Mouse (Mus musculus) ovary, adult 2 months (tissue): Measurements from ENCODE around the gene Stard3. TPM values are rescaled to one million over a fixed set of nuclear protein-coding genes. Genes with fewer than 3 reads are reported as not detected.

ENCODE experiments used
- polyA plus RNA-seq: library from polyadenylated mRNA; depleted of rRNA; stranded (reverse); fragments of >200 nt; gene quantifications from 2 replicates; pipeline ENCODE4 v1.2.3, GENCODE M21; 2012; rRNA removed

Stard3 gene
- polyA plus RNA-seq = 121 and 122 TPM in 2 replicates

GRCm38 (mm10) chr11:98358161-98359083 lies at the start of gene Stard3:
TSS of gene Stard3 (plus strand) at chr11:98358368.

DNA sequence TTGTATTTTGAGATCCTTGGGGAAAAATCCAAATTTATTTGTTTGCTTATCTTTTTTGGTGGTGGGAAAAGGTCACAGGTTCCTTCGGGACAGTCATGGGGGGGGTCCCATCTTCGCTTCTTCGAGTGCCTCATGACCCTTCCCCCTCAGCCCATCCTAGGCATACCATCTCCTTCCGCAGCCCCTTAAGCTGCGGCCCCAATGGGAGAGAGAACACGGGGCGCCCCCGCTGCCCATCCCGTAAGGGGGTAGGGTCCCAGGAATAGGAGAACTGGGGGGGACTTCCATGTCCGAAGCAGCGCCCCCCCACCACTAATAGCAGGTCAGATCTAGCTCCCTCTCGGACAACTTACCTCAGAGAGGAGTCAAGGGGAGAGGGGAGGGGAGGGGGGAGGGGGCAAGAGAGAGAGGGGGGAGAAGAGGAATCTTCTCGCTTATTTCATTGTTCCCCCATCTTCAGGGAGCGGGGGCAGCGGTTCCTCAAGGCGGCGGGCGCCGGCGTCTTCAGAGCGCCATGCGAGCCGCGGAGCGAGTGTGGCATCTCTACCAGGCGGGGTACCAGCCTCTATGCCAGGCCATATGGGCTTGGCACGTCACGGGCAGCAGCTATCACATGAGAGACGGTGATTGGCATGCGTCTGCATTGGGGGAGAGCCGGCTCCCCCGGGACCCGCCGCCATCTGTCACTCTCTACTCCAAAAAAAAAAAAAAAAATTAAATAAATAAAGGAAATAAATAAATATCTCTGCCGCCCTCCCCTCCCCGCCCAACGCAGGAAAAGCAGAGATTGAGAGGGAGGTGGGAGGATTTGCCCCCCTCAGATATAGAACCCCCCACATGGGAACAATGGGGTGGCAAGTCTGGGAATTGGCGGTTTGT lies 28.8 kb upstream of the Stard3 start, which contains the start of gene Neurod2:
Gene Neurod2, minus strand, starts transcription at position 568 of the 879 bp plus-strand sequence.

DNA sequence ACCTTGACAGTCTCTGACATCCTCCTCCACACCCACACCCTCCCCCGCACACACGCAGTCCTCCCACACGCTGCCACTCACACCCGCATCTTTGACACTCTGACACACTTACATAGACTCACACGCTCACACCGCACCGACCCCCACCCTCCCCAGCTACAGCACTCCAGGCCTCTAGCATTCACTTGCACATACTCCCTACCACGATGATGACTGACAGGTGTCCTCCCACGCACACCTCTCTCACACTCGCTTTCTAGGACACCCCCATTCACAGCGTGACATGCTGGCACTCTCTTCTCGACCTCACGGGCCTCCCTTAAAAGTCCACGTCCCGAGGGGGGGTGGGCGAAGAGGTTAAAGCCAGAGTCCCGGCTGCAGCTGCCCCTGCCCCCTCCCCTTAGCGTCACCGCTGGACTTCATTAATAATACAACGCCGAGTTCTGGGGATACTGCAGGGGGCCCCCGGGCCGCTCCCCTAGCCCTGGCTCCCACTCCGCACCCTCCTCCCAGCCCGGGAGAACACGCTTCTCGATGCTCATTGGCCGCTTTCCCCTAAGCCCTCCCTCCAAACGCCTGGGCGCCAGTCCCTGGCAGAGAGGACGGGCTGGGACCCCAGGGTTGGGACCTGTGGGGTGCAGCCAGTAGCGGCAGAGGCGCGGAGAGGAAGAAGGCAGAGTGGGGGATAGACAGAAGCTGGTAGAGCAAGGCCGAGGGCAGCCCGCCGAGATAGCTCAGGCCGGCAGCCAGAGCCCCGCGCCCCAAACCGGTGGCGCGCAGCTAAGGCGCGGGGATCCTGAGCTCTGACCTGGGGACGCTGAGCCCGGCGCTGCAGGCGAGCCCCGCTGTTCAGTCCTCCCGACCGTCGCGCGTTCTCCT lies 9.8 kb upstream of the Stard3 start, which contains the start of gene Ppp1r1b:
Gene Ppp1r1b, plus strand, starts transcription at position 322 of the 879 bp plus-strand sequence.

GRCm38 (mm10) chr11:98383261-98384030 lies 25.3 kb downstream of the Stard3 start, which contains the start of gene Tcap:
TSS of gene Tcap (plus strand) at chr11:98383811.

DNA sequence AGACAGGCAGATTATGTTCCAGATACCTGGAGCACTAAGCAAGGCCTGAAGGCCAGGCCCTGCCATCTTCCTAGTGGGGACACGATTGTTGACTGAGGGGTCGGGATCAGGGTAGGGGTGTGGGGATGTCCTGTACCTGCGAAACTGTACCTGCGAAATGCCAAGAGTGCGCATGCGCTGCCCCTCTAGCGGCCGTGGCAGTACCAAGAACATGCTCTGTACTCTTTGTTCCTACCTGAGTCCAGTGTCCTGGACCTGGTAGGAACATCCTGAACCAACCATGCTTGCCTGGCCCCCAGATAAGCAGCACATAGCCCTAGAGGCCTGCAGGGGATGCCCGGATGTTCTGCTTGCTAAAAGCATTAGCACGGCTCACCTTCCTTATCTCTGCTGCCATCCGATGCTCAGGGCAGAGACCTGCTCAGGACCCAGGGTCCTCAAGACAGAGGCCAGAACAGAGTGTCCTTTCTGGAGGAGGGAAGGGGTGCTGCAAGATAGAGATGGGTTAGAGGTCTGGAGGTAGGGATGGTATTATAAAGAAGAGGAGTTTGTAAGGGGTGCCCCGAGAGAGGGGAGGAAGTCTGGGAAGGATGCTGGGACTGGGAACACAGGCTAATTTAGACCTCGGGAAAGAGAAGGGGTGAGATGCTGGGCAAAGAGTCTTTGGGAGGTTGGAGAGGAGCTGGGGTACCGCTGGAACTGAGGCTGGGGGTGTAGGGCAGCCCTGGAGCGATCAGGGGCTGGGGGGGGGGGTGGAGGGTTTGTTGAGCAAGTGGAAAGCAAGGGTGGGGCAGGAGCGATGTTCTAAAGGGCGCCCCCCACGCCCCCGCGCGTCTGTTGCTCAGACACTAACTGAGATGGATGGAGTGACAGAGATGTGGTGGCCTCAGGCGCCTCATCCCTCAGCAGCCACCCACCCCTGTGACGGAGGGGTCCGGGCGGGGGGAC lies 27.7 kb downstream of the Stard3 start, which contains the start of gene Pnmt:
Gene Pnmt, plus strand, starts transcription at position 813 of the 948 bp plus-strand sequence.

DNA sequence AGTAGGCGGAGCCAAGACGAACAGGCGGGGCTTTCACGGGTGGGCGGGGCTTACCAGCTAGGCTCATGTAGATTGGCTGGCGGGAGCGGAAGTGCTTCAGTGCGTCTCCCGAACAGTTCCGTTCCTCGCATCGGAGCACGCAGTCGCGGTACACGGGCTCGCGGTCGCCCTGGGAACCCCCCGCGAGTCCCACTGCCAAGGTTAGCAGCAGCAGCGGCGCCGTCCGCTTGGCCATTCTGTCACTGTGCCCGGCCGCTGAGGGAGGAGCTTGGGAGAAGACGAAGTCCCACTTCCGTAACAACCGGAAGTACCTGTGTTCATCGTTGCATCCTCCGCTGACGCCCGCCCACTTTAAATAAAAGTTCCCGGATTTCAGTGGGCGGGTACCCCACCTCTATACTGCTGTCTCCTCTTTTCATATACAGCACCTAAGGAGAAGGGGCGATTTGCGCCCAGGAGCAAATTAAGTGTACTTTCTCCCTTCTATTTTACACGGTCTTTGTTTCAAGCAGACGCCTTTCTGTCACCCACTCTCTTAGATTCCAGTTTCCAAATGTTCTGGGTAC lies 42.1 kb downstream of the Stard3 start, which contains the start of gene Pgap3:
Gene Pgap3, minus strand, starts transcription at position 330 of the 566 bp plus-strand sequence.

GRCm38 (mm10) chr11:98412273-98412796 lies 54.2 kb downstream of the Stard3 start, which contains the start of gene Erbb2:
TSS of gene Erbb2 (plus strand) at chr11:98412470.

Other genes with a start within 250 kb of the Stard3 start
- 24.0 and 30.2 TPM in 2 replicates for gene Fbxl20, start 208.0 kb upstream of the Stard3 start, polyA plus RNA-seq
- gene Med1, start 165.1 kb upstream of the Stard3 start, polyA plus RNA-seq = 9.5 and 13.0 TPM in 2 replicates
- gene Cdk12, start 155.3 kb upstream of the Stard3 start, polyA plus RNA-seq = 10.5 and 13.7 TPM in 2 replicates
- gene Neurod2, start 28.7 kb upstream of the Stard3 start, polyA plus RNA-seq = not detected in 2 replicates
- 21.9 and 22.6 TPM in 2 replicates for gene Ppp1r1b, start 10.0 kb upstream of the Stard3 start, polyA plus RNA-seq
- 1.5 and 1.6 TPM in 2 replicates for gene Tcap, start 25.4 kb downstream of the Stard3 start, polyA plus RNA-seq
- 0.20 TPM in 1 of 2 replicates, not detected in the other for gene Pnmt, start 28.1 kb downstream of the Stard3 start, polyA plus RNA-seq
- 43.4 and 44.6 TPM in 2 replicates for gene Pgap3, start 42.1 kb downstream of the Stard3 start, polyA plus RNA-seq
- 39.7 and 45.2 TPM in 2 replicates for gene Erbb2, start 54.1 kb downstream of the Stard3 start, polyA plus RNA-seq
- gene Mien1, start 80.6 kb downstream of the Stard3 start, polyA plus RNA-seq = 33.6 and 37.7 TPM in 2 replicates
- 17.5 TPM in 2 replicates for gene Grb7, start 88.0 kb downstream of the Stard3 start, polyA plus RNA-seq
- 1.5 TPM in 2 replicates for gene Ikzf3, start 187.7 kb downstream of the Stard3 start, polyA plus RNA-seq
- 0.14 TPM in 1 of 2 replicates, not detected in the other for gene Zpbp2, start 192.7 kb downstream of the Stard3 start, polyA plus RNA-seq
- 116 and 131 TPM in 2 replicates for gene Ormdl3, start 229.0 kb downstream of the Stard3 start, polyA plus RNA-seq
- gene Lrrc3c, start 239.9 kb downstream of the Stard3 start, polyA plus RNA-seq = not detected in 2 replicates